Mouse (Mus musculus): Measurements from ENCODE around the gene Sfxn5. TPM values are rescaled to one million over a fixed set of nuclear protein-coding genes. Genes with fewer than 3 reads are reported as not detected.

The Sfxn5 gene
- total and polyA plus RNA-seq, 3 experiments = 4.2 to 5.3 (median 4.9) TPM

GRCm38 (mm10) chr6:85227520-85227919 is 105.7 kb downstream of the Sfxn5 start:
- intact Hi-C loops (cut with DNase I) = no loop called here
- WGBS = 86% methylated on average over 2 of the region's 2 CpGs
- no peak for TF ChIP-seq EP300 (IDR thresholded peaks at IDR 0.05; ENCODE audit: insufficient read depth, low read depth, low read length)
- no peak for TF ChIP-seq CTCF (IDR thresholded peaks at IDR 0.05)
- no peak overlapping the region for H3K9ac ChIP-seq (ENCODE audit: low read depth, low read length)
- no peak for DNase-seq
- H3K27ac ChIP-seq = no peak overlapping the region
- no peaks in the 10 kb centered on the region for H3K36me3 ChIP-seq (ENCODE audit: control insufficient read depth, insufficient read depth, low read length)
- no peaks in the 10 kb centered on the region for H3K79me2 ChIP-seq (replicated peaks; ENCODE audit: control insufficient read depth, insufficient read depth, low read length)
- H3K4me1 ChIP-seq (ENCODE audit: control insufficient read depth, insufficient read depth, low read length) = no peaks in the 10 kb centered on the region
- no peaks in the 10 kb centered on the region for H3K27me3 ChIP-seq (ENCODE audit: control insufficient read depth, insufficient read depth, low read length)
- H3K4me3 ChIP-seq = no peak overlapping the region

GRCm38 (mm10) chr6:85226570-85226969 is 106.7 kb downstream of the Sfxn5 start:
- WGBS = 89% methylated on average over 9 of the region's 9 CpGs
- no peaks in the 10 kb centered on the region for H3K27me3 ChIP-seq (ENCODE audit: control insufficient read depth, insufficient read depth, low read length)
- no peak for DNase-seq
- no peaks in the 10 kb centered on the region for H3K79me2 ChIP-seq (replicated peaks; ENCODE audit: control insufficient read depth, insufficient read depth, low read length)
- intact Hi-C loops (cut with DNase I) = no loop called here
- no peak overlapping the region for H3K9ac ChIP-seq (ENCODE audit: low read depth, low read length)
- H3K36me3 ChIP-seq (ENCODE audit: control insufficient read depth, insufficient read depth, low read length) = no peaks in the 10 kb centered on the region
- TF ChIP-seq CTCF (IDR thresholded peaks at IDR 0.05) (no peak), POLR2A (IDR thresholded peaks at IDR 0.05; ENCODE audit: insufficient read depth, low read depth, low read length) (no peak)
- H3K4me1 ChIP-seq (ENCODE audit: control insufficient read depth, insufficient read depth, low read length) = no peaks in the 10 kb centered on the region
- no peak overlapping the region for H3K27ac ChIP-seq
- H3K4me3 ChIP-seq = no peak overlapping the region

- TF ChIP-seq CTCF (IDR thresholded peaks at IDR 0.05) = no peak
- TF ChIP-seq POLR2A (IDR thresholded peaks at IDR 0.05; ENCODE audit: insufficient read depth, low read depth, low read length) = no peak
- no peak for TF ChIP-seq EP300 (IDR thresholded peaks at IDR 0.05; ENCODE audit: insufficient read depth, low read depth, low read length)
- H3K27ac ChIP-seq = no peak overlapping the region
- 56% methylated on average over 15 of the region's 15 CpGs for WGBS
- intact Hi-C loops (cut with DNase I) = no loop called here
- peak in 1 of 2 experiments; percentile 10 for DNase-seq
- H3K36me3 ChIP-seq (ENCODE audit: control insufficient read depth, insufficient read depth, low read length) = no peaks in the 10 kb centered on the region
- no peak overlapping the region for H3K9ac ChIP-seq (ENCODE audit: low read depth, low read length)
- no peak overlapping the region for H3K4me3 ChIP-seq
- no peaks in the 10 kb centered on the region for H3K27me3 ChIP-seq (ENCODE audit: control insufficient read depth, insufficient read depth, low read length)
- no peaks in the 10 kb centered on the region for H3K4me1 ChIP-seq (ENCODE audit: control insufficient read depth, insufficient read depth, low read length)
- H3K79me2 ChIP-seq (replicated peaks; ENCODE audit: control insufficient read depth, insufficient read depth, low read length) = no peaks in the 10 kb centered on the region
Observed at GRCm38 (mm10) chr6:85224442-85224891, 108.8 kb downstream of the Sfxn5 start.

- 74% methylated on average over 14 of the region's 14 CpGs for WGBS
- Histone ChIP-seq H3K9ac (ENCODE audit: low read depth, low read length) (no peak overlapping the region), H3K79me2 (replicated peaks; ENCODE audit: control insufficient read depth, insufficient read depth, low read length) (no peaks in the 10 kb centered on the region), H3K36me3 (ENCODE audit: control insufficient read depth, insufficient read depth, low read length) (no peaks in the 10 kb centered on the region), H3K27ac (no peak overlapping the region), H3K4me1 (ENCODE audit: control insufficient read depth, insufficient read depth, low read length) (no peaks in the 10 kb centered on the region), H3K4me3 (no peak overlapping the region), H3K27me3 (ENCODE audit: control insufficient read depth, insufficient read depth, low read length) (no peaks in the 10 kb centered on the region)
- TF ChIP-seq POLR2A (IDR thresholded peaks at IDR 0.05; ENCODE audit: insufficient read depth, low read depth, low read length) (no peak), CTCF (IDR thresholded peaks at IDR 0.05) (no peak), EP300 (IDR thresholded peaks at IDR 0.05; ENCODE audit: insufficient read depth, low read depth, low read length) (no peak)
- DNase-seq = no peak
- intact Hi-C loops (cut with DNase I) = no loop called here
Observed at GRCm38 (mm10) chr6:85223498-85224150, 109.6 kb downstream of the Sfxn5 start.

GRCm38 (mm10) chr6:85222551-85222950 is 110.7 kb downstream of the Sfxn5 start:
- H3K79me2 ChIP-seq (replicated peaks; ENCODE audit: control insufficient read depth, insufficient read depth, low read length) = no peaks in the 10 kb centered on the region
- DNase-seq = no peak
- no peaks in the 10 kb centered on the region for H3K4me1 ChIP-seq (ENCODE audit: control insufficient read depth, insufficient read depth, low read length)
- no peak overlapping the region for H3K27ac ChIP-seq
- intact Hi-C loops (cut with DNase I) = no loop called here
- H3K9ac ChIP-seq (ENCODE audit: low read depth, low read length) = no peak overlapping the region
- no peak overlapping the region for H3K4me3 ChIP-seq
- no peaks in the 10 kb centered on the region for H3K36me3 ChIP-seq (ENCODE audit: control insufficient read depth, insufficient read depth, low read length)
- no peaks in the 10 kb centered on the region for H3K27me3 ChIP-seq (ENCODE audit: control insufficient read depth, insufficient read depth, low read length)
- WGBS = 90% methylated on average over 10 of the region's 10 CpGs
- TF ChIP-seq EP300 (IDR thresholded peaks at IDR 0.05; ENCODE audit: insufficient read depth, low read depth, low read length) (no peak), POLR2A (IDR thresholded peaks at IDR 0.05; ENCODE audit: insufficient read depth, low read depth, low read length) (no peak), CTCF (IDR thresholded peaks at IDR 0.05) (no peak)

GRCm38 (mm10) chr6:85220917-85221316 is 112.3 kb downstream of the Sfxn5 start:
- H3K36me3 ChIP-seq (ENCODE audit: control insufficient read depth, insufficient read depth, low read length) = no peaks in the 10 kb centered on the region
- H3K79me2 ChIP-seq (replicated peaks; ENCODE audit: control insufficient read depth, insufficient read depth, low read length) = no peaks in the 10 kb centered on the region
- intact Hi-C loops (cut with DNase I) = no loop called here
- no peak overlapping the region for H3K9ac ChIP-seq (ENCODE audit: low read depth, low read length)
- no peak overlapping the region for H3K27ac ChIP-seq
- H3K27me3 ChIP-seq (ENCODE audit: control insufficient read depth, insufficient read depth, low read length) = no peaks in the 10 kb centered on the region
- H3K4me3 ChIP-seq = no peak overlapping the region
- 74% methylated on average over 4 of the region's 4 CpGs for WGBS
- TF ChIP-seq EP300 (IDR thresholded peaks at IDR 0.05; ENCODE audit: insufficient read depth, low read depth, low read length) (no peak), POLR2A (IDR thresholded peaks at IDR 0.05; ENCODE audit: insufficient read depth, low read depth, low read length) (no peak), CTCF (IDR thresholded peaks at IDR 0.05) (no peak)
- no peak for DNase-seq
- H3K4me1 ChIP-seq (ENCODE audit: control insufficient read depth, insufficient read depth, low read length) = no peaks in the 10 kb centered on the region

All from heart, adult 2 months (tissue).